In the genomic region with DNA sequence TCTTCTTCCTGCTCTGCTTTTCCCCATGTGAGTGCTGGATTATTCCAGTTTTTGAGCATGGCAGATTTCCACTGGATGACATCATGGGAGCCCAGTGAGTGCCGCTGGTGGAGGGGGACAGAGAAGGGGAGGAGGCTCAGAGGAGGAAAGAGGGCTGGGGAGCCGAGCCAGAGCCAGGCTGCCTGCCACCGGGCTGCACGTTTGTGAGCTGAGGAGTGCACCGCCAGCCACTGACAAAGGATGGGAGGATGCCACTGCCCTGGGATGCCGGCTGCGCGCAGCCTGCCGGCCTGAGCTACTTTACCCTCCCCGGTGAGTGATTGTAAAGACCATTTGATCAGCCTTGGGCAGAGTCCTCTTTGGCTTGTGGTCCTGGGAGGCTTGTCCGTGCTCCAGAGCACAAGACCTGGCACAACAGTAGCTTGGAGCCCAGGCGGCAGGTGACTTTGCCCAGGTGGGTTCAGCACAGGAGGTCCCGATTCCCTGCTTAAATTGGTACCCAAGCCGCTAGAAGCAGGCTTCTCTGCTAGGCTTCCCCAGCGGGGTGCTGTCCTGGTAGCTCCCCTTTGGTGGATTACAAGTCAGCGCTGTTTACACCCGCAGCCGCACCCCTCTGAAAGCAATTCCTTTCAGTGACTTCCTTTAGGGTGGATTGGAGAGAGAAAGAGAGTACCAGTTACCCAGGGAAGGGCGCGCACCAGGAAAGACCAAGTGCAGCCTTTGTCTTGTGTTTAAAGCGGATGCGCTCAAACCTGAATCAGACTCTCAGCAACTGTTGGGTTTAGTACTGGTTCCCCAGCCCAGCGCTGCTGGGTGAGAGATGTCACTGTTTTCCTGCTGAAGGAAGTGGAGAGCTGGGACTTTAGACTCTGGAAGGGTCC, we compare ENCODE assay signal across 8 mouse cellular contexts. TPM values are rescaled to one million over a fixed set of nuclear protein-coding genes. Genes with fewer than 3 reads are reported as not detected.
DNase-seq lines count a peak whose midpoint lies in the region; ATAC-seq lines count a peak whose summit lies in the region.

Gene March1, plus strand, starts transcription at position 30 of the 881 bp plus-strand sequence.

- no peak for ATAC-seq in embryonic facial prominence, embryonic 11.5 days (replicated peaks; ENCODE audit: insufficient number of reproducible peaks, low FRiP score, low TSS enrichment, low read depth)
- ATAC-seq in hindbrain, embryonic 16.5 days = peak; percentile 97
- no peak for ATAC-seq in kidney, embryonic 16.5 days (ENCODE audit: low FRiP score, low TSS enrichment)

- no peak for DNase-seq in heart, embryonic 10.5 days (ENCODE audit: low spot score)
- DNase-seq in heart, adult 8-10 months (ENCODE audit: low spot score) = no peak
- DNase-seq in embryonic facial prominence, embryonic 11.5 days (ENCODE audit: low spot score) = no peak
- DNase-seq in mesoderm, embryonic 11.5 days (ENCODE audit: low read depth, low spot score) = peak; percentile 12
- DNase-seq in right cerebral cortex, postnatal 4 days = peak; percentile 69
- DNase-seq in MN1 (ENCODE audit: low spot score) = no peak

- H3K9me3 ChIP-seq in heart, embryonic 10.5 days = no peaks in the 10 kb centered on the region
- H3K9me3 ChIP-seq in embryonic facial prominence, embryonic 11.5 days (replicated peaks; ENCODE audit: control insufficient read depth, low read length) = no peaks in the 10 kb centered on the region
- H3K9me3 ChIP-seq in hindbrain, embryonic 16.5 days (ENCODE audit: control insufficient read depth, low read length) = no peaks in the 10 kb centered on the region
- no peaks in the 10 kb centered on the region for H3K9me3 ChIP-seq in kidney, embryonic 16.5 days (ENCODE audit: low read length)

- no peak within 1 kb of the TSS for H3K9ac ChIP-seq in embryonic facial prominence, embryonic 11.5 days (replicated peaks; ENCODE audit: low read length)
- H3K9ac ChIP-seq in hindbrain, embryonic 16.5 days (ENCODE audit: low read depth, low read length) = peak within 1 kb of the TSS; percentile 76
- no peak within 1 kb of the TSS for H3K9ac ChIP-seq in kidney, embryonic 16.5 days (replicated peaks; ENCODE audit: low read length)

- peak within 1 kb of the TSS; percentile 24; the same call in 1 of the 2 replicates for H3K4me3 ChIP-seq in heart, embryonic 10.5 days
- 0 out of 2 replicates have a peak within 1 kb of the TSS, but pooled peaks have one; percentile 6 for H3K4me3 ChIP-seq in embryonic facial prominence, embryonic 11.5 days (ENCODE audit: low read depth, low read length)
- H3K4me3 ChIP-seq in hindbrain, embryonic 16.5 days (ENCODE audit: low read length) = peak within 1 kb of the TSS; percentile 65
- no peak within 1 kb of the TSS for H3K4me3 ChIP-seq in kidney, embryonic 16.5 days (ENCODE audit: low read length)

- H3K36me3 ChIP-seq in heart, embryonic 10.5 days = no peaks in the 10 kb centered on the region
- no peaks in the 10 kb centered on the region for H3K36me3 ChIP-seq in embryonic facial prominence, embryonic 11.5 days (replicated peaks; ENCODE audit: control insufficient read depth, insufficient read depth, low read depth, low read length)
- no peaks in the 10 kb centered on the region for H3K36me3 ChIP-seq in hindbrain, embryonic 16.5 days (ENCODE audit: control insufficient read depth, insufficient read depth, low read length)
- H3K36me3 ChIP-seq in kidney, embryonic 16.5 days (ENCODE audit: insufficient read depth, low read length) = no peaks in the 10 kb centered on the region

- peak within 1 kb of the TSS; percentile 30 for H3K4me2 ChIP-seq in embryonic facial prominence, embryonic 11.5 days (ENCODE audit: low read depth, low read length)
- peak within 1 kb of the TSS; percentile 65 for H3K4me2 ChIP-seq in hindbrain, embryonic 16.5 days (ENCODE audit: low read length)
- H3K4me2 ChIP-seq in kidney, embryonic 16.5 days (replicated peaks; ENCODE audit: low read depth, low read length) = no peak within 1 kb of the TSS

- WGBS in heart, embryonic 10.5 days = 2% methylated on average over 23 of the region's 23 CpGs
- WGBS in embryonic facial prominence, embryonic 11.5 days = 1% methylated on average over 21 of the region's 23 CpGs
- 1% methylated on average over 18 of the region's 23 CpGs for WGBS in hindbrain, embryonic 16.5 days
- 2% methylated on average over 23 of the region's 23 CpGs for WGBS in kidney, embryonic 16.5 days

- peaks cover 21% of the 10 kb centered on the region for H3K27me3 ChIP-seq in heart, embryonic 10.5 days (ENCODE audit: insufficient read depth, poor library complexity, severe bottlenecking)
- peaks cover 13% of the 10 kb centered on the region for H3K27me3 ChIP-seq in embryonic facial prominence, embryonic 11.5 days (ENCODE audit: control insufficient read depth, insufficient read depth, low read length)
- H3K27me3 ChIP-seq in hindbrain, embryonic 16.5 days (replicated peaks; ENCODE audit: control insufficient read depth, insufficient read depth, low read length) = no peaks in the 10 kb centered on the region
- H3K27me3 ChIP-seq in kidney, embryonic 16.5 days (ENCODE audit: insufficient read depth, low read length) = peaks cover 21% of the 10 kb centered on the region

- no peaks in the 10 kb centered on the region for H3K4me1 ChIP-seq in heart, embryonic 10.5 days
- no peaks in the 10 kb centered on the region for H3K4me1 ChIP-seq in embryonic facial prominence, embryonic 11.5 days (ENCODE audit: control insufficient read depth, insufficient read depth, low read length)
- H3K4me1 ChIP-seq in hindbrain, embryonic 16.5 days (ENCODE audit: control insufficient read depth, insufficient read depth, low read depth, low read length) = no peaks in the 10 kb centered on the region
- H3K4me1 ChIP-seq in kidney, embryonic 16.5 days (ENCODE audit: insufficient read depth, low read length) = no peaks in the 10 kb centered on the region

- no peak within 1 kb of the TSS for H3K27ac ChIP-seq in heart, embryonic 10.5 days
- H3K27ac ChIP-seq in embryonic facial prominence, embryonic 11.5 days (replicated peaks; ENCODE audit: low read depth, low read length) = no peak within 1 kb of the TSS
- H3K27ac ChIP-seq in hindbrain, embryonic 16.5 days (ENCODE audit: low read depth, low read length) = peak within 1 kb of the TSS; percentile 83
- no peak within 1 kb of the TSS for H3K27ac ChIP-seq in kidney, embryonic 16.5 days (ENCODE audit: low read length)

RNA-seq across cellular contexts. Expression of gene March1, which starts in this region (rescaled TPM):
- polyA plus RNA-seq in heart, embryonic 10.5 days (2016; fragmentation: Nextera tagmentation; extraction: Ambion mirVana) = 0.05 and 0.14 TPM in 2 replicates
- 1 to 10 TPM in 1 of 4 experiments, under 1 TPM in 3; 0.81 to 1.5 (median 0.89) TPM for total RNA-seq in heart, adult 8-10 months (2022)
- 0.70 and 1.0 TPM in 2 replicates for polyA plus RNA-seq in embryonic facial prominence, embryonic 11.5 days (2014; fragmentation: Nextera tagmentation; extraction: Ambion mirVana)
- polyA plus RNA-seq in hindbrain, embryonic 16.5 days (2015; fragmentation: Nextera tagmentation; extraction: Ambion mirVana) = 37.7 and 45.6 TPM in 2 replicates
- polyA plus RNA-seq in kidney, embryonic 16.5 days (2015; fragmentation: Nextera tagmentation; extraction: Ambion mirVana) = 0.26 TPM in 2 replicates

Comparison
In these comparisons a context has a peak if more than half of its experiments do, and no peak if none do; other contexts are left out.
1. RNA of gene March1 (polyA plus RNA-seq): 37.7 to 45.6 TPM in hindbrain, embryonic 16.5 days; 0.70 to 1.0 TPM in embryonic facial prominence, embryonic 11.5 days, 0.26 TPM in kidney, embryonic 16.5 days and 0.05 to 0.14 TPM in heart, embryonic 10.5 days; every median in the first group is over 10 times any median in the second.
2. DNase-seq: peak in mesoderm, embryonic 11.5 days (single experiment) and right cerebral cortex, postnatal 4 days (single experiment); none in heart, embryonic 10.5 days (single experiment), heart, adult 8-10 months (single experiment), embryonic facial prominence, embryonic 11.5 days (single experiment) and MN1 (single experiment).